Mouse (Mus musculus) layer of hippocampus, adult 8-10 months (tissue): Measurements from ENCODE around the gene Usp15. TPM values are rescaled to one million over a fixed set of nuclear protein-coding genes. Genes with fewer than 3 reads are reported as not detected.
A peak's percentile ranks its signal among the peaks of the same experiment; 100 is the strongest.

Experiments used
- DNase-seq, 2 experiments: peaks; one replicate each; pipeline ENCODE4 v3.0.0; 2022; ENCODE audit warnings: low spot score in 2 of 2
- total RNA-seq, 4 experiments: library from RNA; stranded (reverse); gene quantifications; 2 replicates each; pipeline ENCODE4 v1.2.4; 2022

The Usp15 gene
- total RNA-seq, 4 experiments from 2014 or later: 89.3 to 104 (median 95.9) TPM

- no peak for DNase-seq
Observed at GRCm38 (mm10) chr10:123108527-123108926, 88.3 kb downstream of the Usp15 start.

- no peak for DNase-seq
Observed at GRCm38 (mm10) chr10:123108121-123108520, 88.7 kb downstream of the Usp15 start.

GRCm38 (mm10) chr10:123101303-123101702 lies 95.5 kb downstream of the Usp15 start:
- no peak for DNase-seq

- DNase-seq: no peak
Observed at GRCm38 (mm10) chr10:123100584-123100983, 96.2 kb downstream of the Usp15 start.

- DNase-seq: no peak
Observed at GRCm38 (mm10) chr10:123094504-123094903, 102.3 kb downstream of the Usp15 start.

- no peak for DNase-seq
Observed at GRCm38 (mm10) chr10:123092577-123092976, 104.2 kb downstream of the Usp15 start.

- DNase-seq: peak in 1 of 2 experiments; percentile 48
Observed at GRCm38 (mm10) chr10:123091737-123092136, 105.1 kb downstream of the Usp15 start.

- DNase-seq: no peak
Observed at GRCm38 (mm10) chr10:123089425-123089930, 107.3 kb downstream of the Usp15 start.

- DNase-seq: no peak
Observed at GRCm38 (mm10) chr10:123086847-123087246, 109.9 kb downstream of the Usp15 start.

GRCm38 (mm10) chr10:123084900-123085641 lies 111.7 kb downstream of the Usp15 start:
- no peak for DNase-seq

- DNase-seq: no peak
Observed at GRCm38 (mm10) chr10:123084307-123084706, 112.5 kb downstream of the Usp15 start.

- peak; percentile 91 to 95 for DNase-seq
Observed at GRCm38 (mm10) chr10:123076245-123077023, 120.4 kb downstream of the Usp15 start, which contains the start of gene Mon2. Gene Mon2 (minus strand): TSS chr10:123076505.

GRCm38 (mm10) chr10:123075751-123076242 lies 121.0 kb downstream of the Usp15 start:
- DNase-seq: peak; percentile 18 to 21

- DNase-seq: no peak
Observed at GRCm38 (mm10) chr10:123071997-123072396, 124.8 kb downstream of the Usp15 start.

GRCm38 (mm10) chr10:123063021-123063420 lies 133.8 kb downstream of the Usp15 start:
- no peak for DNase-seq

GRCm38 (mm10) chr10:123060831-123061230 lies 136.0 kb downstream of the Usp15 start:
- DNase-seq: no peak

GRCm38 (mm10) chr10:123057082-123057481 lies 139.7 kb downstream of the Usp15 start:
- DNase-seq: no peak

GRCm38 (mm10) chr10:123056463-123056862 lies 140.3 kb downstream of the Usp15 start:
- no peak for DNase-seq

GRCm38 (mm10) chr10:123055205-123056000 lies 141.4 kb downstream of the Usp15 start:
- no peak for DNase-seq
